Comparison of ENCODE assay signal across 17 mouse cellular contexts in the genomic region with DNA sequence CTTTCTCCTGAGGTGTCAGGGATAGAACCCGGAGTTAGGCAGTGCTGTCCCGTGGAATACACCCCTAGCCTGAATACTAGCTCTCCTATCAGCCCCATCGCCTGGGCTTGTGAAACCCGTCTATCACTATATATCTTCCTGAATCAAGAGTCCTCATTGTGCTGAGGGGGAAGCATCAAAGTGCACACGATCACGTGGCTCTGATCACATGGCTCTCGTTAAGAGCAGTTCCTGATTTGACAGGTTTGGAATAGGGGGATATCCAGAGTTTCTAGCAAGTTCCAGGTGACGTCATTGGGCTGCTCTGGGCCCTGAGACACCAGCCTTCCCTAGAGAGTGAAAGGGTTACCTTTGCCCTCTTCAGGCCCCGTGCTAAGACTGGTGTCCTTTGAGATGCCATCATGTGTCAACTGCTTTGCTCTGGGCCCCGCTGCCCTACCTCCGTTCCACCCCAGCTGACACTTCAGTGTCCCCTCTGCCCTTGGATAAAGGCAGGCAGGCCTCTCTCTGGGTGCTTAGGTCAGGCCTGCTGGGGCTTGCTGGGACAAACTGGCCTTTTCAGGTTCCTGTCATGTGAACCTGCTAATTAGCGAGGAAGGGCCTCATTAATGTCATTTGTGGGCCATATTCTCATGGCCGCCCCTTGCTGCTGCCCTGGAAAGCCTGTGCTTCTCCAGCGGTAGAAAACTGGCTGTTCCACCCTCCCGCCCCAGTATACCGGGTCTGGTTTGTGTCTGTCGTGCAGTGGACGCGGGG. TPM values are rescaled to one million over a fixed set of nuclear protein-coding genes. Genes with fewer than 3 reads are reported as not detected.
DNase-seq lines count a peak whose midpoint lies in the region; ATAC-seq lines count a peak whose summit lies in the region.
"Had no signal": no experiment of that assay in that cellular context is flagged by ENCODE, and none has a peak within 500 bp of the region (broad histone marks: within the 10 kb centered on the region; RNA-seq: fewer than 3 reads in every experiment).

No protein-coding gene starts in this region.

- no peak for ATAC-seq in heart, embryonic 12.5 days (ENCODE audit: insufficient number of reproducible peaks, low FRiP score)
- ATAC-seq in intestine, embryonic 15.5 days: peak; percentile 32
- ATAC-seq: midbrain, embryonic 16.5 days had no signal

- intact Hi-C loops in heart, postnatal 36 days (cut with DNase I): no loop called here

- H3K4me1 ChIP-seq in heart, embryonic 12.5 days (replicated peaks): peaks cover 86% of the 10 kb centered on the region
- H3K4me1 ChIP-seq in intestine, embryonic 15.5 days (replicated peaks): peaks cover 48% of the 10 kb centered on the region

- no peak overlapping the region for H3K4me2 ChIP-seq in heart, embryonic 12.5 days
- H3K4me2 ChIP-seq in intestine, embryonic 15.5 days (replicated peaks): no peak overlapping the region
- H3K4me2 ChIP-seq: hindbrain, embryonic 15.5 days; liver, embryonic 13.5 days had no signal

- no peaks in the 10 kb centered on the region for H3K9me3 ChIP-seq in heart, embryonic 12.5 days (replicated peaks)
- H3K9me3 ChIP-seq in intestine, embryonic 15.5 days: no peaks in the 10 kb centered on the region
- H3K9me3 ChIP-seq: G1E; hindbrain, embryonic 15.5 days; liver, embryonic 13.5 days had no signal

- H3K36me3 ChIP-seq in heart, embryonic 12.5 days: no peaks in the 10 kb centered on the region
- H3K36me3 ChIP-seq in intestine, embryonic 15.5 days: no peaks in the 10 kb centered on the region
- H3K36me3 ChIP-seq: G1E; hindbrain, embryonic 15.5 days; liver, embryonic 13.5 days had no signal

- no peak overlapping the region for H3K4me3 ChIP-seq in heart, embryonic 12.5 days
- H3K4me3 ChIP-seq in intestine, embryonic 15.5 days (replicated peaks): no peak overlapping the region
- H3K4me3 ChIP-seq: hindbrain, embryonic 15.5 days; liver, embryonic 13.5 days had no signal

- no peaks in the 10 kb centered on the region for H3K27me3 ChIP-seq in heart, embryonic 12.5 days (replicated peaks)
- H3K27me3 ChIP-seq in intestine, embryonic 15.5 days (replicated peaks): peaks cover 3% of the 10 kb centered on the region

- H3K9ac ChIP-seq in heart, embryonic 12.5 days: peak overlapping the region; percentile 34; the same call in 1 of the 2 replicates
- no peak overlapping the region for H3K9ac ChIP-seq in intestine, embryonic 15.5 days
- H3K9ac ChIP-seq: hindbrain, embryonic 15.5 days; liver, embryonic 13.5 days had no signal

- H3K27ac ChIP-seq in heart, embryonic 12.5 days (ENCODE audit: poor library complexity, severe bottlenecking): peak overlapping the region; percentile 79
- H3K27ac ChIP-seq in intestine, embryonic 15.5 days: peak overlapping the region; percentile 60
- H3K27ac ChIP-seq: hindbrain, embryonic 15.5 days had no signal

- WGBS in heart, embryonic 12.5 days: 39% methylated on average over 19 of the region's 19 CpGs
- 48% methylated on average over 19 of the region's 19 CpGs for WGBS in intestine, embryonic 15.5 days

- no peak for DNase-seq in heart, postnatal 36 days
- DNase-seq in kidney, adult 9 months: peak; percentile 49
- DNase-seq in kidney, adult 8-10 months: no peak
- DNase-seq in retina, postnatal 1 day: peak; percentile 52
- no peak for DNase-seq in thymus, postnatal 4 days
- DNase-seq in layer of hippocampus, postnatal 36 days: no peak
- DNase-seq: B cell, adult 2 months; cerebellum, adult 11-12 months; liver, embryonic 13.5 days; thymus, postnatal 14 days had no signal

RNA-seq across cellular contexts. Expression of a gene that starts 4.3 kb away (rescaled TPM):
- 1.0 and 1.2 TPM in 2 replicates for polyA plus RNA-seq in heart, embryonic 12.5 days (2016; fragmentation: Nextera tagmentation; extraction: Ambion mirVana)
- total RNA-seq in heart, postnatal 36 days (2021): not detected
- polyA plus RNA-seq in intestine, embryonic 15.5 days (2015; fragmentation: Nextera tagmentation; extraction: Ambion mirVana): 0.28 and 0.38 TPM in 2 replicates
- total RNA-seq in layer of hippocampus, postnatal 36 days (2021): not detected
- total RNA-seq: G1E; left cerebral cortex, postnatal 14 days had no signal
- polyA plus RNA-seq: G1E had no signal

RNA-seq across cellular contexts. Expression of a gene that starts 5.1 kb away (rescaled TPM):
- polyA plus RNA-seq in heart, embryonic 12.5 days (2016; fragmentation: Nextera tagmentation; extraction: Ambion mirVana): 0.85 and 1.1 TPM in 2 replicates
- total RNA-seq in heart, postnatal 36 days (2021): 1 to 10 TPM; 1.6 to 1.8 TPM
- 3.1 and 3.7 TPM in 2 replicates for polyA plus RNA-seq in intestine, embryonic 15.5 days (2015; fragmentation: Nextera tagmentation; extraction: Ambion mirVana)
- total RNA-seq in layer of hippocampus, postnatal 36 days (2021): under 1 TPM; 0.10 to 0.33 TPM
- polyA plus RNA-seq: neural tube, embryonic 14.5 days had no signal

RNA-seq across cellular contexts. Expression of a gene that starts 41.1 kb away (rescaled TPM):
- polyA plus RNA-seq in heart, embryonic 12.5 days (2016; fragmentation: Nextera tagmentation; extraction: Ambion mirVana): 3.2 and 3.8 TPM in 2 replicates
- not detected for total RNA-seq in heart, postnatal 36 days (2021)
- polyA plus RNA-seq in intestine, embryonic 15.5 days (2015; fragmentation: Nextera tagmentation; extraction: Ambion mirVana): 2.0 and 2.3 TPM in 2 replicates
- total RNA-seq in layer of hippocampus, postnatal 36 days (2021): not detected
- total RNA-seq: G1E had no signal

RNA-seq across cellular contexts. Expression of a gene that starts 56.3 kb away (rescaled TPM):
- polyA plus RNA-seq in heart, embryonic 12.5 days (2016; fragmentation: Nextera tagmentation; extraction: Ambion mirVana): 1.8 and 2.0 TPM in 2 replicates
- under 1 TPM; 0.25 to 0.33 TPM for total RNA-seq in heart, postnatal 36 days (2021)
- 0.52 and 0.78 TPM in 2 replicates for polyA plus RNA-seq in intestine, embryonic 15.5 days (2015; fragmentation: Nextera tagmentation; extraction: Ambion mirVana)
- total RNA-seq in layer of hippocampus, postnatal 36 days (2021): 1 to 10 TPM; 1.8 to 1.9 TPM
- total RNA-seq: G1E had no signal
- polyA plus RNA-seq: G1E had no signal

Comparison
In these comparisons a context has a peak if more than half of its experiments do, and no peak if none do; other contexts are left out.
1. DNase-seq: peak in kidney, adult 9 months (single experiment) and retina, postnatal 1 day (single experiment); none in heart, postnatal 36 days (0 of 2), kidney, adult 8-10 months (0 of 2), thymus, postnatal 4 days (single experiment) and layer of hippocampus, postnatal 36 days (0 of 2).